Mouse (Mus musculus): ENCODE data around the gene Rho. TPM values are rescaled to one million over a fixed set of nuclear protein-coding genes. Genes with fewer than 3 reads are reported as not detected.

The Rho gene
- total and polyA plus RNA-seq, 3 experiments: 0.27 TPM; not detected in 2

DNA sequence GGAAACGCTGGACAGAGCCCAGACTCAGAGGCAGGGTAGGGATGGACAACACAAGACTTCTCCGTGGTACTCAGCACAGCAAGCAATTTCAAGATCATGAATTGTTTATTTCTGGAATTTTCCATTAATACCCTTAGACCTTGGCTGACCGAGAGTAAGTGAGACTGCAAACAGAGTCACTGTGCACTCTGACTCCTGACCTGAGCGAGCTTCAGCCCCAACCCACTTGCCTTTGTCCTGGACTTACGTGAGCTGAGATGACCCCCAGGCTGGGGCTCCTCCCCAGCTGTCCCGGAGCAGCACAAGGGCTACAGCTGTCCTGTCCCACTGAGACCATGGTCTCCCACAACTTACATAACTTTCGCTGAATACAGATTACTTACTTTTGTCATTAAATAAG, 51.3 kb downstream of the Rho start:
- DNase-seq (ENCODE audit: low spot score) (no peak), ATAC-seq (ENCODE audit: extremely low read depth, insufficient number of reproducible peaks, low FRiP score, poor library complexity, severe bottlenecking) (no peak)
- H3K9me3 ChIP-seq (replicated peaks): no peaks in the 10 kb centered on the region
- H3K4me3 ChIP-seq (ENCODE audit: low read depth, low read length): no peak overlapping the region
- peaks cover 32% of the 10 kb centered on the region; the same call in 1 of the 2 replicates for H3K27me3 ChIP-seq (ENCODE audit: insufficient read depth, low read length)
- TF ChIP-seq GATA2 (IDR thresholded peaks at IDR 0.05; ENCODE audit: borderline replicate concordance, low read depth, low read length): no peak
- TF ChIP-seq GATA1 (IDR thresholded peaks at IDR 0.05; ENCODE audit: borderline replicate concordance, low read length): no peak
- TF ChIP-seq POLR2AphosphoS5 (IDR thresholded peaks at IDR 0.05; ENCODE audit: insufficient replicate concordance, low read depth, low read length): no peak
- TF ChIP-seq TAL1 (conservative IDR thresholded peaks at IDR 0.05; ENCODE audit: low read depth, low read length): no peak
- no peak for TF ChIP-seq CTCF (IDR thresholded peaks at IDR 0.05; ENCODE audit: low read depth, low read length)
- H3K4me1 ChIP-seq (ENCODE audit: insufficient read depth, low read depth, low read length): no peaks in the 10 kb centered on the region
- H3K36me3 ChIP-seq (replicated peaks): no peaks in the 10 kb centered on the region

DNA sequence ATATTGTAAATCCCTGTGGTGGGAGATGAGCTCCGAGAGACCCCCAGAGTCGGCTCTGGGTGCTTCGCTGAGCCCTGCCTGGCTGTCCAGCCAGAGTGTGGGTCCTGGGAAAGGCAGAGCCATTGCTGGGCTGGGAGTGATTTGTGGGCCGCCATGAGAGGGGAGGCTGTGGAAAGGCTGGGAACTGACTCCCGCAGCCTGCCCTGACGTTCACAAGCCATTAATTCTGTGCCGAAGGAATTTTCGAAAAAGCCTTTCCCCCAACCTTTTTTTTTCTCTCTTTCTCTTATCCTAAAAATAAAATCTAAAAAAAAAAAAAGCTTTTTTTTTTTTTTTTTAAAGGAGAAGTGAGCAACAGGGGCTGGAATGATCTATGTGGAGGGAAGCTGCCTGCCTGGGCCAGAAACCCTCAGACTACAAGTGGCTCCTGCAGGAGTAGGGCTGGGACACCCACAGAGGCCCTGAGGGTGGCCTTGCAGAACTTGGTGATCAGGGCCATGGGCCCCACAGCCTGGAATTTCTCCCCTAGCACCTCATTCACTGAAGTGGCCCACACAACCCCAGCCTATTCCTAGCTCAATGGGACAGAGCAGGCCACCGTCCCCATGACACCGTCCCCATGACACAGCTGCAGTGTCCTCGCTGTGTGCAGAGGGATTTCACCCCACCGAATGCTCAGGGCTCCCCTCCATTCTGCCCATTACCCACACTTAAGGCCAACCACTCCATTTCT, 51.9 kb downstream of the Rho start:
- Histone ChIP-seq H3K36me3 (replicated peaks) (no peaks in the 10 kb centered on the region), H3K27me3 (ENCODE audit: insufficient read depth, low read length) (peaks cover 32% of the 10 kb centered on the region; the same call in 1 of the 2 replicates), H3K4me1 (ENCODE audit: insufficient read depth, low read depth, low read length) (no peaks in the 10 kb centered on the region), H3K4me3 (ENCODE audit: low read depth, low read length) (no peak overlapping the region), H3K9me3 (replicated peaks) (no peaks in the 10 kb centered on the region)
- ATAC-seq (ENCODE audit: extremely low read depth, insufficient number of reproducible peaks, low FRiP score, poor library complexity, severe bottlenecking) (no peak), DNase-seq (ENCODE audit: low spot score) (no peak)
- TF ChIP-seq CTCF (IDR thresholded peaks at IDR 0.05; ENCODE audit: low read depth, low read length): no peak
- no peak for TF ChIP-seq GATA2 (IDR thresholded peaks at IDR 0.05; ENCODE audit: borderline replicate concordance, low read depth, low read length)
- TF ChIP-seq POLR2AphosphoS5 (IDR thresholded peaks at IDR 0.05; ENCODE audit: insufficient replicate concordance, low read depth, low read length): no peak
- no peak for TF ChIP-seq TAL1 (conservative IDR thresholded peaks at IDR 0.05; ENCODE audit: low read depth, low read length)
- no peak for TF ChIP-seq GATA1 (IDR thresholded peaks at IDR 0.05; ENCODE audit: borderline replicate concordance, low read length)

DNA sequence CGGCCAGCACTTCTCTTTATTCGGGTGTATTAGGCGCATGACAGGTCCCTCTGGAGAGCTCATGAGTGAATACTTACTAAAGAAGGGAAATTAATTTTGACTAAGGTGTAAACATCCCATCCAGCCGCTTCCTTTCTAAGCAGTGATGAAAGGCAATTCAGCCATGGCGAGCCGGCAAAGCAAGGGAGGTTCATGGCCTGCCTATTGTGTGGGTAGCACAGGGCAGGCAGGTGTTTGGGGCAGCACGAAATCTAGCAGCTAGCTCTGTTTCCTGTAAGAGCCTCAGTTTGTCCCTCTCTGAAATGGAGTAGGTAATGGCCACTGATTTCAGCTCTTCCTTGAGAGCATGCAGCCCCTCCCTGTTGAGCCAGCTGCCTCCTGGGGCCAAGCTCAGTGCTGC, 53.0 kb downstream of the Rho start:
- Histone ChIP-seq H3K36me3 (replicated peaks) (no peaks in the 10 kb centered on the region), H3K4me3 (ENCODE audit: low read depth, low read length) (no peak overlapping the region), H3K4me1 (ENCODE audit: insufficient read depth, low read depth, low read length) (no peaks in the 10 kb centered on the region), H3K27me3 (ENCODE audit: insufficient read depth, low read length) (peaks cover 40% of the 10 kb centered on the region; the same call in 1 of the 2 replicates), H3K9me3 (replicated peaks) (no peaks in the 10 kb centered on the region)
- TF ChIP-seq TAL1 (conservative IDR thresholded peaks at IDR 0.05; ENCODE audit: low read depth, low read length) (no peak), GATA2 (IDR thresholded peaks at IDR 0.05; ENCODE audit: borderline replicate concordance, low read depth, low read length) (no peak), GATA1 (IDR thresholded peaks at IDR 0.05; ENCODE audit: borderline replicate concordance, low read length) (no peak), POLR2AphosphoS5 (IDR thresholded peaks at IDR 0.05; ENCODE audit: insufficient replicate concordance, low read depth, low read length) (no peak), CTCF (IDR thresholded peaks at IDR 0.05; ENCODE audit: low read depth, low read length) (no peak)
- DNase-seq (ENCODE audit: low spot score) (no peak), ATAC-seq (ENCODE audit: extremely low read depth, insufficient number of reproducible peaks, low FRiP score, poor library complexity, severe bottlenecking) (no peak)

DNA sequence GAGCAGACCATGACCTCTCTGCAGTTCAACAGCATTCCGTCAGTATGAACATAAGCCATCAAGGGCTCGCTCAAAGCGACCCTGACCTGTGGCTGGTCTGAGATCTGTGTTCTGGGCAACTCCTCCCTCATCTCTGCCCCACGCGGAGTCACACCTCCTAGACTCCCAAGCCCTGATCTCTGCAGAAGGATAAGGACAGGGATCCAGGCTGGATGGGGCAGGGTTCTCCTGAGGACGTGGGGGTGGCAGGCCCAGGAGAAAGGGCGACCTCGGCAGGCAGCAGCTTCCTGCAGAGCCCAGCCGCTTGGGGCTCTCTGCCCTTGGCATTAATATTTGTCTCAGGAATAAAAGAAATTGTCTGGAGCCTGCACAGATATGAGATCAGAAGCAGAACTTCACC, 54.1 kb downstream of the Rho start:
- DNase-seq (ENCODE audit: low spot score) (no peak), ATAC-seq (ENCODE audit: extremely low read depth, insufficient number of reproducible peaks, low FRiP score, poor library complexity, severe bottlenecking) (no peak)
- H3K27me3 ChIP-seq (ENCODE audit: insufficient read depth, low read length): peaks cover 44% of the 10 kb centered on the region; the same call in 1 of the 2 replicates
- H3K36me3 ChIP-seq (replicated peaks): no peaks in the 10 kb centered on the region
- no peaks in the 10 kb centered on the region for H3K9me3 ChIP-seq (replicated peaks)
- H3K4me1 ChIP-seq (ENCODE audit: insufficient read depth, low read depth, low read length): no peaks in the 10 kb centered on the region
- no peak overlapping the region for H3K4me3 ChIP-seq (ENCODE audit: low read depth, low read length)
- TF ChIP-seq CTCF (IDR thresholded peaks at IDR 0.05; ENCODE audit: low read depth, low read length) (no peak), GATA2 (IDR thresholded peaks at IDR 0.05; ENCODE audit: borderline replicate concordance, low read depth, low read length) (no peak), POLR2AphosphoS5 (IDR thresholded peaks at IDR 0.05; ENCODE audit: insufficient replicate concordance, low read depth, low read length) (no peak), TAL1 (conservative IDR thresholded peaks at IDR 0.05; ENCODE audit: low read depth, low read length) (no peak), GATA1 (IDR thresholded peaks at IDR 0.05; ENCODE audit: borderline replicate concordance, low read length) (no peak)

DNA sequence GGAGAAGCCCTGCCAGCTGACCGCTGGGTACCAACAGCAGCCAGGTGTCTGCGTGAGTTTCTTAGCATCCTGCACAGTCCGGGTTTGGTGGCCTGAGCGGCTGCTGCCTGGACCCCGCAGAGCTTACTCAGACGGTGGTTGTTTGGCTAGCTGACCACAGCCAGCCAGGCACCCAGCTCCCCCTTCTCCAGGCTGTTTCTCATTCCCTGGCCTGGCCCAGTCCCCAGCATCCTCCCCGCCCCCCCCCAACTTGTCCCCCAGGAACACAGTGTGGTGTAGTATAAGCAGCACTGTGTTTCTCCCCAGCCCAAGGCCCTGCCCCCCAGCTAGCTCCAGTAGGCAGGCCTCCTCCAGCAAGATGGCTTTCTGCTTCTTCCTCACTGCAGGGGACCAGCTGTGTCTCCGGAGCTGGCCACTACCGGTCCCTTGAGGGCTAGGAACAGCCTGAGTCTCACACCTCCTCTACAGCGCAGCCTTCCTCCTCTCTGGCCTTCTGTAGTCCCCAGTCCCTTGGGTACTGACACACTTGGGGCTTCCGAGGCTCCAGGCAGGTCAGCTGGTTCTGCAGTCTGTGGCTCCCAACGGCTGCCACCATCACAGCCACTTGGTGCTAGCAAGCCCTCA, 55.0 kb downstream of the Rho start:
- DNase-seq (ENCODE audit: low spot score): no peak
- no peaks in the 10 kb centered on the region for H3K9me3 ChIP-seq (replicated peaks)
- no peaks in the 10 kb centered on the region for H3K36me3 ChIP-seq (replicated peaks)
- ATAC-seq (ENCODE audit: extremely low read depth, insufficient number of reproducible peaks, low FRiP score, poor library complexity, severe bottlenecking): no peak
- H3K4me1 ChIP-seq (ENCODE audit: insufficient read depth, low read depth, low read length): peaks cover 4% of the 10 kb centered on the region; the same call in 1 of the 2 replicates
- H3K27me3 ChIP-seq (ENCODE audit: insufficient read depth, low read length): peaks cover 53% of the 10 kb centered on the region
- TF ChIP-seq GATA1 (IDR thresholded peaks at IDR 0.05; ENCODE audit: borderline replicate concordance, low read length) (no peak), GATA2 (IDR thresholded peaks at IDR 0.05; ENCODE audit: borderline replicate concordance, low read depth, low read length) (no peak), TAL1 (conservative IDR thresholded peaks at IDR 0.05; ENCODE audit: low read depth, low read length) (no peak), CTCF (IDR thresholded peaks at IDR 0.05; ENCODE audit: low read depth, low read length) (no peak), POLR2AphosphoS5 (IDR thresholded peaks at IDR 0.05; ENCODE audit: insufficient replicate concordance, low read depth, low read length) (no peak)
- H3K4me3 ChIP-seq (ENCODE audit: low read depth, low read length): no peak overlapping the region

DNA sequence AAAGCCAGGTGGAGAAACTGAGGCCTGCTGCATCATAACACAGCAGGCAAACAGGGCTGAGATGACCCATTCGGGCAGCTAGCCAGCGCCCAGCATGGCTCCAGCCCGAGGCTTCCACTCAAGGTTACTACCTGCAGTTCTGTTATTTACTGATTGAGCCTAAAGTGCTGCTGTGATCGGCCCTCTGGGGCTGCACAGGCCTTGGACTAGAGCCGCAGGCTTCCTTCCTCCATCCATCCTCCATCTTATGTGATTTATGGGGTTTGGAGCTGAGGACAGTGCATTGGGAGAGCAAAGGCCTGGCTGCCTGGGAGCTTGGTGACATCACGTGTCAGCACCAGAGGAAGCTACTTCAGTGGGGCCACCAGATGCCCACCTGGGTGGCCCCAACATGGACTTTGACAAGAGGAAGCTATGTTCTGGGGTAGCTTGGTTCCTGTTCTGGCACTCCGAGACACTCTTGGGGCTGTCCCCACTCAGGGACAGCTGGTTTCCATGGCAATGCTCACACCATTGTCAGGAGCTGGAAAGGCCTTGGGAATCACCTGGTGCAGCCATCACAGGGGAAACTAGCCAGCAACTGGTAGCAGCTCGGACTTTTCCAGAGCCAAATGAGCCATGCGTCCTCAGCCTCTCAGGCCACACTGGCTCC, 55.7 kb downstream of the Rho start:
- no peak for TF ChIP-seq TAL1 (conservative IDR thresholded peaks at IDR 0.05; ENCODE audit: low read depth, low read length)
- no peak for TF ChIP-seq POLR2AphosphoS5 (IDR thresholded peaks at IDR 0.05; ENCODE audit: insufficient replicate concordance, low read depth, low read length)
- no peak for TF ChIP-seq CTCF (IDR thresholded peaks at IDR 0.05; ENCODE audit: low read depth, low read length)
- no peak for TF ChIP-seq GATA2 (IDR thresholded peaks at IDR 0.05; ENCODE audit: borderline replicate concordance, low read depth, low read length)
- no peak for TF ChIP-seq GATA1 (IDR thresholded peaks at IDR 0.05; ENCODE audit: borderline replicate concordance, low read length)

More for the DNA sequence above, 55.7 kb downstream of the Rho start:
- no peak overlapping the region for H3K4me3 ChIP-seq (ENCODE audit: low read depth, low read length)
- no peak for ATAC-seq (ENCODE audit: extremely low read depth, insufficient number of reproducible peaks, low FRiP score, poor library complexity, severe bottlenecking)
- no peaks in the 10 kb centered on the region for H3K36me3 ChIP-seq (replicated peaks)
- DNase-seq (ENCODE audit: low spot score): no peak
- H3K4me1 ChIP-seq (ENCODE audit: insufficient read depth, low read depth, low read length): peaks cover 7% of the 10 kb centered on the region; the same call in 1 of the 2 replicates
- no peaks in the 10 kb centered on the region for H3K9me3 ChIP-seq (replicated peaks)
- H3K27me3 ChIP-seq (ENCODE audit: insufficient read depth, low read length): peaks cover 57% of the 10 kb centered on the region
